Mouse (Mus musculus) lung, postnatal 10 days (tissue): Measurements from ENCODE around the gene 2310011J03Rik.
A peak's percentile ranks its signal among the peaks of the same experiment; 100 is the strongest.
"Not testable (repeated sequence)": the region's sequence is repeated elsewhere in the genome, so short reads cannot be mapped to it uniquely, and the experiment has no call there.

Source experiments
- DNase-seq: peaks from one replicate; pipeline ENCODE4 v3.0.0; 2021

Gene 2310011J03Rik

DNA sequence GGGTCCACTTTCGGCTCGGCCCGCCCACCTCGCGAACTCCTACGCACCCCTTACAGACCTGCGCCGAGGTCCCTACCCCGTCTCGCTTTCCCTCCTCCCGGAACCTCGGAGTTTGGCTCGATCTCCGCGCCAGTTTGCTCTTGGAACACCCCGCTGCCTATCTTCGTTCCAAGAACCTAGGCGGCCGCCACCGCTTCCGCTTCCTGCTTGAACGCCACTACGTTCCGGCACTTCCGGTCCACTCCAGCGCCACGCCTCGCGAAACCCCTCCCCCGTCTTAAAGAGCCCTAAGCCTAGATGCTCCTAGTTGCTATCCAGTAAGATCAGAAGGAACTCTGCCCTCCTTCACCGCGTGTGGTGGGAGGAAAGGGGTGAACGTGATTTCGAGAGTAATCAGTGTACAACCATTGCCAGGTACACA lies at the start of gene 2310011J03Rik:
Gene 2310011J03Rik (minus strand): TSS at position 198 of the 421 bp plus-strand sequence.
- DNase-seq, result peak; percentile 97

DNA sequence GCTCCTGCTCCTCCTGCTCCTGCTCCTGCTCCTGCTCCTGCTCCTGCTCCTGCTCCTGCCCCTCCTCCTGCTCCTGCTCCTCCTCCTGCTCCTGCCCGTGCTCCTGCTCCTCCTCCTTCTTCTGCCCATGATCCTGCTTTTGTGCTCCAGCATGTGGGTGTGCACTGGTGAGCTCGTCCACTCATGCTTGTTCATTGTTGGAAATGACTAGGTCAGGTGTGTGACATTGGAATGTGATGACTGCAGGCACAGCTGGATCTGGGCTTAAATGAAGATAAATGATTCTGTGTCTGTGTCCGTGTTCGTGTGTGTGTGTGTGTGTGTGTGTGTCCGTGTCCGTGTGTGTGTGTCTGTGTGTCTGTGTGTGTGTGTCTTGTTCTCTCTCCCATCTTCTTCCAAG lies 48.1 kb upstream of the 2310011J03Rik start:
- DNase-seq, result no peak

DNA sequence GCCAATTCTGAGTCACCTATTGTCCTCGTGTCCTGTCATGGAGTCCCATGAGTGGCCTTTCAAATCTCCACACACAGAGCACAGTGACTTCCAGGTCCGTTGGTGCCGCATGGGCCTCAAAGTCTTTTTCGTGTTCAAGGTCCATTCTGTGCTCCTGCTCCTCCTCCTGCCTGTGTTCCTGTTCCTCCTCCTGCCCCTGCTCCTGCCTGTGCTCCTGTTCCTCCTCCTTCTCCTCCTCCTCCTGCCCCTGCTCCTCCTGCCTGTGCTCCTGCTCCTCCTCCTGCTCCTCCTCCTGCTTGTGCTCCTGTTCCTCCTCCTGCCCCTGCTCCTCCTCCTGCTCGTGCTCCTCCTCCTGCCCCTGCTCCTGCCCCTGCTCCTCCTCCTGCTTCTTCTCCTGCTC lies 47.6 kb upstream of the 2310011J03Rik start:
- no peak for DNase-seq

DNA sequence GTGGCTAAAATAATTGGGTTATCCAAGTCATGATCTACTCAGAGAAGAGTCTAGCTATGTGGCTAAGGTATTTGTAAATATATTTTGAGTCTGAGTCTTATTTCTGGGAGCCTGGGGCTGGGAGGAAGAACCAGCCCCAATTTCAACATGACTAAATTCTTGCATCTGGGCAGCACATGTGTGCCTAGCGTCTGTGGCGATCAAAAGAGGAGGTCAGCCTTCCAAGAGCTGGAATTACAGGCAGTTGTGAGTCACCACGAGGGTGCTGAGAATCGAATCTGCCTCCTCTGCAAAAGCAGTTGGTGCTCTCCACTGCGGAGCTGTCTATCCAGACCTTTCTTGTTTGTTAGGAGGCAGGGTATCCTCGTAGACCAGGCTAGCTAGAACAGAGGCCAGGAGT lies 45.4 kb upstream of the 2310011J03Rik start:
- no peak for DNase-seq

DNA sequence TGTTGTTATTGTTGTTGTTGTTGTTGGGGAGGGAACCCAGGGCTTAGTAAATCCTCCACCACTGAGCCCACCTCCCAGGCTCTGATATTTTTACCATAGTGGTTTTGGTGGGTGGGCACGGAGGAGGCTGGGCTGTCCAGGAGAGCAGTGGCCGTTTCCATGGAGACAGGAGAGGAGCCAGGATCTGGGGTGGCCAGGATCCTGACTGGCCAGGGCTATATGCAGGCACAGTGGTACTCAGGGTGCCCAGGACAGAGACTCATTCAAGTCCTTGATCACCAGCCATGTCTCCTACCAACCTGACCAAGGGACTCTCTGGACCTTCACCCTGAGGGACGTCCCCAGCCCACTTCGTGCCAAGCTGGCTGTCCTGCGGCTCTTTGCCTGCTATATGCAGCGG lies 43.4 kb upstream of the 2310011J03Rik start:
- DNase-seq, result no peak

DNA sequence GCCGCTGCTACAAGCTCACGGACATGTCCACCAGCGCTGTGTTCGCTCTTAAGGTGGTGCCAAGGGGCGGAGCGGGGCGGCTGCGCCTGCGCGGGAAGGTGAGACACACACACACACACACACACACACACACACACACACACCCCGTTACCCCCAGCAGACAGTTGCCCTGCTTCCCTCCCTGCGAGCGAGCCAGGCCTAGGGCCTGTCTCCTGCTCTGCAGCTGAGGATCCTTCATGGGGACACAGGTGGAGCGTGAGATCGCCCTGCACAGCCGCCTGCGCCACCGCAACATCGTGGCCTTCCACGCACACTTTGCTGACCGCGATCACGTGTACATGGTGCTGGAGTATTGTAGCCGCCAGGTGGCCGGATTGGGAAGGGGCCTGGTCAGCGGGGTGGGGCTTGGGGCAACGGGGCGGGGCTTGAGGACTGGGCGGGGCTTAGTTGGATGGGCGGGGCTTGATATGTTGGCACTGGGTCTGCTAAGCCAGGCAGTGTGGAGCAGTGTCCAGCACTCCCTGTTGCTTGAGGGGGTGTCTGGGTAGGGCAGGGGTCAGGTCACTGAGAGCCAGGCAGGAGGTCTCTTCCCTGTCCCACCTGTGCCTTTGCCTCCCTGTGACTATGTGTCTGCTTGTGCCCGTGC lies 37.8 kb upstream of the 2310011J03Rik start:
- peak; percentile 48 for DNase-seq

DNA sequence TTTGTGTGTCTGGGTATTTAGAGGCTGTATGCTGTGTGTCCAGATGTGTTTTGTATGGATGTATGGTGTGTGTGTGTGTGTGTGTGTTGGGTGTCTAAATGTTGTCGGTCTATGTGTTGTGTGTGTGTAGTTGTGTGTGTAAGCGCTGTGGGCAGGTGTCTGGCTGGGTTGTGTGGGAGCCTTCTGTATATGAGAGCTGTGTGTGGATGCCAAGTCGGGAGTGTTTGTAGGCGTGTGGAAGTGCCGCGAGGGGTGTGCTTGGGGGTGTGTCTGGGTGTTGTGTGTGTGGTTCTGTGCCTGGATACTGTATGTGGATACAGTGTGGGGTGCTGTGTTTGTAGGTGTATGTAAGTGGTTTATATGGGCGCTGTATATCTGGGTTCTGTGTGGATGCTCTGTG lies 37.0 kb upstream of the 2310011J03Rik start:
- DNase-seq, result no peak

DNA sequence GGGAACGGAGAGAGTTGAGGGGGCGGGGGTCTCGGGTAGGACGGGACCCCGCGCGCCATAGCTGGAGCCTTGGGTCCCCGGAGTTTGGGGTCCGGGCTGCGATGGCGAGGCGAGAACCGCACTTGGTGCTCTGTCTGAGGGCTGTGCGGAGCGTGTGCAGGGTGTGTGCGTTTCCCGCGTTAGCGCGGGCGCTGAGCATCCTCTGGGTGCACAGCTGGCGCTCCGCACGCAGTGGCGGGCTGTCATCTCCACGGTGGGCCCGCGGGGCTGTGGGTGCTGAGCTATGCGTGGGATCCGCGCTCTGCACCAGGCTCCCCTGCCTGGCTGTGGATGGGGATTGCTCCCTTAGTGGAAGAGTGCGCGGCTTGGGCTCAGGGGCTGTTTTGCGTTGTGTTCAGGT lies 36.4 kb upstream of the 2310011J03Rik start:
- DNase-seq, result no peak

DNA sequence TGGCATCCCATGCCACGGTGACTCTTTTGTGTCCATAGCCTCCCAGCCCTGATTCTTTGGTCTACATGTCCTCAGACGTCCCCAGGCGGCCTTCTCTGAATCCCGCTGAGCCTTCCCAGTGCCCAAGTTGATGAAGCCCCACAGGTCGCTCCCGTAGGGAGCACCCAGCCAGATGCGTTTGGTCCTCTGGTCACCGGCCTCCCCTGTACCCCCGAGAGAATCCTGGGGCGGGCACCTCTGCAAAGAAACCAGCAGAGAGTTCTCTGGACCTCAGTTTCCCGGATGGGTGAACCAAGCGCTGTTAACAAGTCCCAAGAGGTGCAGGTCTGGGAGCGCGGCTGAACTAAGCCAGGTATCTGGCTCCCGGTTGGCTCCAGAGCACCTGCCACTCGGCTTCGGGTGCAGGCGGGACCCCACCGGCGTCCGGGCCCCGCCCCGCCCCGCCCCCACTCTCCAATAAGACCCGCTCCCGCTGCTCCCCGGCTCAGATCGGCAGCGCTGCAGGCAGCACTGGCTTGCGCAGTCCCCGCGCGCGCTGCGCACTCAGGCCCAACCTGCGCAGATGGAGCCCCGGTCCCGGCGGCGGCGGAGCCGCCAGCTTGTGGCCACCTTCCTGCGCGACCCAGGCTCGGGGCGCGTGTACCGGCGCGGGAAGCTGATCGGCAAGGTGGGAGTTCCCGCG lies 35.8 kb upstream of the 2310011J03Rik start, which contains the start of gene Plk5:
Gene Plk5 (plus strand): TSS at position 459 of the 682 bp plus-strand sequence.
- no peak for DNase-seq

DNA sequence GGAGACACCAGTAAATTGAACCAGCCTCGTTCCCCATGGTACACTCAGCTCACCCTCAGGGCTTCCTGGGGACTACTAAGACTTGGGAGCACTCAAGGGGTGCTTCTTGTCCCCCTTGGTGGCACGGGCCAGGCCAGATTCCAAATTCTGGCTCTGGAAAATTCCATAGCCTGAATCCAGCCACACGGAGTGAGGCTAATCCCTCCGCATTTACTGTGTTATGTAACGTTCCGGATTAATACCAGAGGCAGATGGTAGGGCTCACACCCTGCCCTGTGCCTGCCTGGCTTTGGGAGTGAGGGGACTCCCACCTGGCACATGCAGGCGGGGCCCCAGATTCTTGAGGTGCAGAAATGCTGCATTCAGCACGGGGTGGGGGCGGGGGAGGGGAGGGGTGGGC lies 35.1 kb upstream of the 2310011J03Rik start:
- DNase-seq, result no peak

DNA sequence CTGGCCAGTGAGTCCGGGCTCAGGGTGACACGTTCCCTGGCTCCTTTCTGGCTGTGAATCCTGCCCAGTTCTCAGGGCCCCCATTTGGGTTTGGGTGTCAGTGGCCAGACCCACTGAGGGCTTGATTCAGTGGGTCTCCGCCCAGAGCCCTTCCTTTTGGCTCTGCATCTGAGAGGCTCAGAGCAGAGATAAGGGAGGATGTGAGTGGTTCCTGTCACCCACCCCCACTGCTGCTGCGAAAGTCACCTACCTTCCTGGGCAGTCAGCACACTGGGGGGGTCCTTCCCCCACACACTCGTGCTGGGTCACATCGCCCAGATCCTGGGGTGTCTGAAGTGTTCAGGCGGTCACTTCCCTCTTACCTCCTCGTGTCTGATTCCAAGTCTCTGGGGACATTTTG lies 32.4 kb upstream of the 2310011J03Rik start:
- DNase-seq, result no peak

DNA sequence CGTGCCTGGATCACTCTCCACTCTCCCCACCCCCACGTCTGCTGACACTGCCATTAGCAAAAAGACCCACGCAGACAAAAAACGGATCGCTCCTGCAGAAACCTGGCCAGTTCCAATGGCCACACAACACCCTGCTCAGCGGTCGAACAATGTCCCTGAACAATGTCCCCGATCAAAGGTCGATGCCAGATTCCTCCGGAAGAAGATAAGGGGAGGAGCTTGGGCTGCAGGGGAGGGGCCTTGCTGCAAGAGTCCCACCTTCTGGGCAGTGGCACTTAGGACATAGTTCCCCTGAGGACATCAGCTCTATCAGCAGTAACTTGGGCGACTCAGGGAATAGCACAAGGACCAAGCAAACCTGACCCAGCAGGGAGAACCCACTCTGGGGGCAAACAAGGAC lies 31.6 kb upstream of the 2310011J03Rik start:
- peak; percentile 45 for DNase-seq

DNA sequence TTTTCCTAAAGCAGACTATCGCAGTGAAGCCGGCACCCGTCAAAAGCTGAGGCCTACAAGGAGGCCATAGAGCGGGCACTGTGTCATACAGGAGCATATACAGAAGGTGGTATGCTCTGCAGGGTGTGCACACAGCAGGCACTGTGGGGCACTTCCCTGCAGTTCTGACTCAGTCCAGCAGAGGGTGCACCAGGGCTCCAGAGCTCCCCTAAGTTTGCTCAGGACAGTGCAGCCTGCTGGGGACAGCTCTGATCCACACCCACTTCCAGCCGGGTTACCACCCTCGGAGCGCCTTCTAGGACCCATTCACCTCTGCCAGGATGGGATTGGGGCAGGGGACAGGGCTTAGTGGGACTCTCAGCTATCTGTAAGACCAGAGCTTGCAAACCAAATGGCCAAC lies 30.0 kb upstream of the 2310011J03Rik start:
- peak; percentile 93 for DNase-seq

DNA sequence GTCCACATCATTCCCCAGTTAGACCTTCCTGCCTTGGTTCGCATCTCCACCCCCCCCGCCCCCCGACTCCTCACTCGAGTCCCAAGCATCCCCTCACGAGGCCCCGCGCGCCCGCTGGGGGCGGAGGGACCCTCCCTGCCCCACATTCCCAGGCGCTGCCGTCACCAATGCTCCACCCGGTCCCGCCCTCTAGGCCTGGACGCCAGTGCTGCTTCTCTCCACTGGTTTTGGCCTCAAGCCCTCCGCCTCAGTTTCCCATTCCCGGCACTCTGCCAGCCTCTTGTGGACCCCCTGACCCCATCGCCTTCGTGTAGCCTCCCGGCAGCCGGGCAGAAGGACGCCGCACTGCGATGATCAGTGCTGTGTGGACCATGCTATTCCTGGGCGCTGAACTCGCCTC lies 28.6 kb upstream of the 2310011J03Rik start:
- DNase-seq, result peak; percentile 54

DNA sequence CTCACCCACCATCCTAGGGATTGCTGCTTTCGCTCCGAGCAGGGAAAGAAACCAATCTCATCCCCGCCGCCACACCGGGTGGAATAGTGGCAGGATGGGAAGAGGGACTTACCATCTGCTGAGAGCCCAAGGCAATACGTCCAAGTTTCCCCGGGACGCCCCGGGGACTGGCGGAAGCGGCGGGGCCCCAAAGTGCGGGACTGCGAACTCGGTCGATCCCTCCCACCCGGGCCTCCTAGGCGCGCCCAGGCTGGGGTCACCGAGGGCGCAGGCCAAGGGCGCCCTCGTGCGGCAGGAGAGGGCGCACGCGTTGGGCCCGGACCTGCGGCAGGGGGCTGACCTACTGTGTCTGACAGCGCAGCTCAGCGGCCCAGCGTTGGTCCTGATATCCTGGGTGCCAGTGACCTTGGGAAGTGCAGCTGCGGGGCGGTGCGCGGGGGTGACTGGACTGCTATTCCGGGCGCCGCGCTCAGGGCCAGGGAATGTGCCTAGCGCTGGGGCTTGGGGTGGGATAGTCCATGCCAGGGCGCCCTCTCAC lies 28.0 kb upstream of the 2310011J03Rik start, which contains the start of gene Adamtsl5:
Gene Adamtsl5 (minus strand): TSS at position 169 of the 538 bp plus-strand sequence.
- peak; percentile 71 for DNase-seq

DNA sequence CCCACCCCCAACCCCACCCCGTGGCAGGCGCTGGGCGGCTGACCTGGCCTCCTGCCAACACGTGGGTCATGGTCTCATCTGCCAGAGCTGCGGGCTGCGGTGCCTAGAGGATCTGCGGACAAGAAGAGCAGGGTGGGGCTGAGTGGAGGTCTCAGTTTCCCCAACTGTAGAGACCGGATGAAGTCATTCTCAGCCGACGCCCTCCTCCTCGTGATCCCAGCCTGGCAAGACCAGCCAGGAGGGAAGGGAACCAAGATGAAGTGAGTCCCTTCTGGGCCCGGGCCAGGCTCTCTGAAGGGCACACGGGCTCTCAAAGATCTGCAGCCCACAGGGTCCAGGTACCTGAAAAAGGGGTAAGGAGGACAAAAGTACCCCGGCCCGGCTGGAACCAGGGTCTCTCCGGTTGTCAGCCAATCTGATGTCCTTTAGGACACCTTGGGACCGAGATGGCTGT lies 27.2 kb upstream of the 2310011J03Rik start:
- peak; percentile 35 for DNase-seq

DNA sequence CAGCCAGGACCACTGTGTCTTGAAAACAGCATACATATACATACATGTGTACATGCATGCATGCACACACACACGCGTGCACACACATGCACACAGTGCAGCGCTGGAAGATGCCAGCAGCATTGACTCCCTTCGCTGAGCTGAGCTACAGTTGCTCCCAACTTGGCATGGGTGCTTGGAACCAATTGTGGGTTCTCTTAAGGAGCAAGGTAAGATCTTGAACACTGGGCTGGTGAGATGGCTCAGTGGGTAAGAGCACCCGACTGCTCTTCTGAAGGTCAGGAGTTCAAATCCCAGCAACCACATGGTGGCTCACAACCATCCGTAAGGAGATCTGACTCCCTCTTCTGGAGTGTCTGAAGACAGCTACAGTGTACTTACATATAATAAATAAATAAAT lies 25.6 kb upstream of the 2310011J03Rik start:
- DNase-seq, result not testable (repeated sequence)

DNA sequence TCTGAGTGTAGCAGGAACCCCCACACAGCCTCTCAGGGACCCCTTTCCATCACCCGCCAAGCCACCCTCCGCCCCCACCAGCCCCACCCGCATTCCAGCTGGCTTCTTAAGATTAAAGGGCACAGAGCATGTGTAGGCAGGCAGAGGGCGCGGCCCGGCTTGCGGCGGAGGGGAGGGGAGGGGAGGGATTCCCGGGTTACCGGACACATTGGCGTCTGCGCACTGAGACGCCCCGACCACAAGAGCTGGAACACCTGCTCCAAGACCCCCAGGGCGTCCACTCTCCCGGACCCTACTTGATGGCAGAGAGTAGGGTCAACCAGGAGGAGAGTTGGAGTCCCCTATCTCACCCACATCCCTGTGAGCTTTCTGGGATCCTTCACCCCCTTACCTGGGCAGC lies 24.8 kb upstream of the 2310011J03Rik start:
- DNase-seq, result peak; percentile 49

DNA sequence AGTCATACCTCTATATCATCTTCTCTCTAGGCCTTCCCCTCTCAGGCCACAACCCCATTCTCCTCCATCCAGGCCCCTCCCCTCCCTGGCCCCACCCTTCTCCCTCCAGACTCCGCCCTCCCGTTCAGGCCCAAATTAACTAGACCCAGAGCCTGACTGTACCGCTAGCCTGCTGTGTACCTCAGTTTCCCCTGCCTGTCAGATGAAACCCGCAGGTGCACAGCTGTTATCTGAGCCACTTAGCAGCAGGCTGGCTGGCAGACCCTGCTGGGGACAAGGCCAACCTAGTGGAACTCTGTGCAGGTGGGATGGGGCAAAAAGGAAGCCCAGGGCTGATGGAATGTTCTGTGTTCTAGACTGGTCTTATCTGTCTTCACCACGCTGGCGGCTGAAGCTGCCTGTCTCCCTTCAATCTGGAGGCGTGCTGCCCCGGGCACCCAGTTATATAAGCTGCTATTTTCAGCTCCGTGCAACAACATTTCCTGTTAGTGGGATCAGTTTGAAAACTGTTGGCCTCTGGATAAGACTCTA lies 23.9 kb upstream of the 2310011J03Rik start:
- peak; percentile 45 for DNase-seq

DNA sequence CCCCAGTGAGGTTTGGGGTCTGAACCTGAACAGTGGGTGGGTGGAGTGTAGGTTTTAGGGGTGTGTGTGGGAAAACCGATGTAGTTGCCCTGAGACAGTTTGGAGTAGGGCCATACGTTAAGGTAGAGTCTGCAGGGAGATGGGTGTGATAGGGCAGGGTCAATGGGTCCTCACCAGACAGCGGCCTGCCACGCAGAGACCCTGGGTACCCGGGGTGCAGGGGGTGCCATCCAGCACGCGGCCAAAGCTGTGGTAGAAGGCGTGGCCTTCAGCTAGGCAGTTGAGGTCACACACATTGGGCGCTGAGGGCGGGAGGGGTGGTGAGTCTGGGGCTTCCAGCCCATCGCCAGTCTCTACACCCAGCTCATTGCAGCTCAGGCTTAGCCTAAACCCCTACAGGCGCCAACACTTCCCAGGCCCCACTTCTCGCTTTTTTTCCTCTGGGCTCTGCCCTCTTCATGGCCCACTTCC lies 23.1 kb upstream of the 2310011J03Rik start:
- DNase-seq, result no peak

DNA sequence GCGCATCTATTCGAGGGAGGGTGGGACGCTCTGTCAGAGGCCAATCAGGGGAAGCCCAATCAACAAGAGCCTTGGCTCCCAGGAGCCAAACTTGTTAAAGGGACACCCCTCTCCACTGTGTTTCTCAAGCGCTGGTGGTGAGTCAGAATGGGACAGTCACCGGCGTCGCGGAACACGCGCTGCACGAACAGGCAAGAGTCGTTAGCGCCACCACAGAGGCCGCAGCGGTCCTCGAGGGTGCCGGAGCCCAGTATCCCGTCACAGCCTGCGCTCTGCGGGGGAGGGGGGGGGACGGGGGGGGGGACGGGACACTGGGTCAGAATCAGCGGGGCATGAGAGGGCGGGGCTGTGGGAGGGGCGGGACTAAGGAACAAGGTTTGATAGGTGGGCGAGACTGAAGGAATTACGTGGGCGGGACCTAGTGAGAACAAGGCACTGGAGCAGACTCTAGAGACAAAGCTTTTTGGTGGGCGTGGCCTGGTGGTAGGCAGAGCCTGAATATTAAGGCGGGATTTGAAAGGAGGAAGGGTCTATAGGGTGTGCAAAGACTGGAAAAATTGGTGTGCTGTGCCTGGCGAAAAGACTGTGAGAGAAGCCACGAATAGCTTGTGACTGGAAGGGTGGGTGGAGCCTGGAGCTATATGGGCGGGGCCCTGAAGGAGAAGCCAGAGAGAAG lies 22.6 kb upstream of the 2310011J03Rik start:
- DNase-seq, result peak; percentile 84

DNA sequence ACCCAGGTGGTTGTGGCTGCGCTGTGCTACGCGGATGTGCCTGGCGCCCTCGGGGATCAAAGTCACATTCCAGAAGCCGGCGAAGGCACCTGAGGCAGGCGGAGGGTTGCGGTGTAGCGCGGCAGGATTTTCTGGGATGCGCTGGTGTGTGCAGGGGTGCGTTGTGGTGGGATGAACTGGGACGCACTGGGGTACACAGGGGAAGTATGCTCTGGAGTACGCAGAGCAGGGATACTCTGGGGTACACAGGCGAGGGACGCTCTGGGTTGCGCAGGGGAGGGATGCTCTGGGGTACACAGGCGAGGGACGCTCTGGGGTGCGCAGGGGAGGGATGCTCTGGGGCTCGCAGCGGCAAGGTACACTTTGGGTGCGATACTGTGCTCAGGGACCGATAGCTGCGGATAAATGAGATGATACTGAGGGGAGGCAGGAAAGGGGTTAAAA lies 22.0 kb upstream of the 2310011J03Rik start:
- DNase-seq, result no peak
